Mouse (Mus musculus) erythroblast, adult 5-6 weeks (primary cell): ENCODE data around the gene Snapc5. TPM values are rescaled to one million over a fixed set of nuclear protein-coding genes. Genes with fewer than 3 reads are reported as not detected.

ENCODE experiments used
- ATAC-seq: replicated peaks from 2 replicates; pipeline ENCODE4 v1.8.0; 2016; ENCODE audit warnings: moderate number of reproducible peaks, mild to moderate bottlenecking, moderate TSS enrichment, inconsistent platforms; ENCODE audit not compliant: poor library complexity, low FRiP score, severe bottlenecking
- total RNA-seq, 2 experiments: library from RNA; stranded (forward) in 1 of 2; stranded (reverse) in 1 of 2; fragments of 150-400 nt in 1 of 2; fragments of 200-764, 138-1000 nt in 1 of 2; gene quantifications; 2 replicates each; pipeline versions ENCODE4 v1.2.3 to v1.2.4; 2015 to 2017; ENCODE audit warnings: low replicate concordance in 2 of 2

The Snapc5 gene
- total RNA-seq, 2 experiments from 2014 or later: 4.0 to 5.5 TPM

DNA sequence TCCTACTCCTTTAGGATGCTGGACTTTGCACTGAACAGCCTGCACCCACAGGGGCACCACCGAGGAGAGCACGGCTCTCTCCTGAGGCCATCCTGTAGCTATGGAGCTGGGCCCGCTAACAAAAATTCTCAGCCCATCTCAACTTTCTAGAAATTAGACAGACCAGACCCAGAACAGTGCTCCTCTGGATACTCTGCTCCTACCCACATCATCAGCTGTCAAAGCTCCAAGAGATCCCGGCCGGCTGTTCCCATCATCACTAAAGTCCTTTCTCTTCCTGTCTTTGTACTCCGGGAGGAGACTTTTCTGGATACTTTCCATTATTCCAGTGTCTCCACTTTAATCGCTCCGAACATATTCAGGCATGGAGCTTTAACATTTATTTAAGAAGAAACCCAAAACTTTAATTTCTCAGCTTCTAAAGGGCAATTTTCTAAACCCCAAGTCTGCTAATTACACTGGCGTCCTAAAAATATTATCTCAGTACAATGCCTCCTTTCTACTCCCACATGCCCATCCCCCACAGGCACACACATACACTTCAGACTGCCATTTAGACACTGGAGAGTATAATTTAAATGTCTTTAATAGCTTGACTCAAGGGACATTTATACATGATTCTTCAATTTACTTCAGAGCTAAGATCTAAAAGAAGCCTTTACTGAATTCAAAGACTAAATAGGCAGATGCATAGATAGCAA is 53.3 kb downstream of the Snapc5 start:
- ATAC-seq: no peak

Other genes starting within 250 kb of the Snapc5 start
- not detected in 2 replicates for gene Smad6, start 157.2 kb upstream of the Snapc5 start, total RNA-seq (2015; ENCODE audit: low replicate concordance)
- gene Smad6, start 157.2 kb upstream of the Snapc5 start, total RNA-seq (2017; ENCODE audit: low replicate concordance): 0.60 TPM in 1 of 2 replicates, not detected in the other
- not detected in 2 replicates for gene Lctl, start 62.1 kb upstream of the Snapc5 start, total RNA-seq (2015; ENCODE audit: low replicate concordance)
- not detected in 2 replicates for gene Lctl, start 62.1 kb upstream of the Snapc5 start, total RNA-seq (2017; ENCODE audit: low replicate concordance)
- gene Zwilch, start 6.2 kb upstream of the Snapc5 start, total RNA-seq (2015; ENCODE audit: low replicate concordance): 17.3 and 19.6 TPM in 2 replicates
- 41.9 and 48.5 TPM in 2 replicates for gene Zwilch, start 6.2 kb upstream of the Snapc5 start, total RNA-seq (2017; ENCODE audit: low replicate concordance)
- 751 and 812 TPM in 2 replicates for gene Rpl4, start 5.9 kb upstream of the Snapc5 start, total RNA-seq (2015; ENCODE audit: low replicate concordance)
- 573 and 578 TPM in 2 replicates for gene Rpl4, start 5.9 kb upstream of the Snapc5 start, total RNA-seq (2017; ENCODE audit: low replicate concordance)
- not detected in 2 replicates for gene Uchl4, start 55.9 kb downstream of the Snapc5 start, total RNA-seq (2015; ENCODE audit: low replicate concordance)
- gene Uchl4, start 55.9 kb downstream of the Snapc5 start, total RNA-seq (2017; ENCODE audit: low replicate concordance): 0.26 TPM in 1 of 2 replicates, not detected in the other
- gene Map2k1, start 74.4 kb downstream of the Snapc5 start, total RNA-seq (2015; ENCODE audit: low replicate concordance): 12.5 and 15.7 TPM in 2 replicates
- gene Map2k1, start 74.4 kb downstream of the Snapc5 start, total RNA-seq (2017; ENCODE audit: low replicate concordance): 9.9 and 18.9 TPM in 2 replicates
- gene Tipin, start 102.3 kb downstream of the Snapc5 start, total RNA-seq (2015; ENCODE audit: low replicate concordance): 49.3 and 88.6 TPM in 2 replicates
- 63.4 and 92.1 TPM in 2 replicates for gene Tipin, start 102.3 kb downstream of the Snapc5 start, total RNA-seq (2017; ENCODE audit: low replicate concordance)
- 2.9 and 4.8 TPM in 2 replicates for gene Dis3l, start 162.0 kb downstream of the Snapc5 start, total RNA-seq (2015; ENCODE audit: low replicate concordance)
- 4.9 and 10.8 TPM in 2 replicates for gene Dis3l, start 162.0 kb downstream of the Snapc5 start, total RNA-seq (2017; ENCODE audit: low replicate concordance)
- gene Megf11, start 206.4 kb downstream of the Snapc5 start, total RNA-seq (2015; ENCODE audit: low replicate concordance): 0.21 TPM in 1 of 2 replicates, not detected in the other
- gene Megf11, start 206.4 kb downstream of the Snapc5 start, total RNA-seq (2017; ENCODE audit: low replicate concordance): 0.28 TPM in 1 of 2 replicates, not detected in the other